Mouse (Mus musculus): ENCODE data around the gene Ntrk2.
A peak's percentile ranks its signal among the peaks of the same experiment; 100 is the strongest.

Ntrk2 gene

DNA sequence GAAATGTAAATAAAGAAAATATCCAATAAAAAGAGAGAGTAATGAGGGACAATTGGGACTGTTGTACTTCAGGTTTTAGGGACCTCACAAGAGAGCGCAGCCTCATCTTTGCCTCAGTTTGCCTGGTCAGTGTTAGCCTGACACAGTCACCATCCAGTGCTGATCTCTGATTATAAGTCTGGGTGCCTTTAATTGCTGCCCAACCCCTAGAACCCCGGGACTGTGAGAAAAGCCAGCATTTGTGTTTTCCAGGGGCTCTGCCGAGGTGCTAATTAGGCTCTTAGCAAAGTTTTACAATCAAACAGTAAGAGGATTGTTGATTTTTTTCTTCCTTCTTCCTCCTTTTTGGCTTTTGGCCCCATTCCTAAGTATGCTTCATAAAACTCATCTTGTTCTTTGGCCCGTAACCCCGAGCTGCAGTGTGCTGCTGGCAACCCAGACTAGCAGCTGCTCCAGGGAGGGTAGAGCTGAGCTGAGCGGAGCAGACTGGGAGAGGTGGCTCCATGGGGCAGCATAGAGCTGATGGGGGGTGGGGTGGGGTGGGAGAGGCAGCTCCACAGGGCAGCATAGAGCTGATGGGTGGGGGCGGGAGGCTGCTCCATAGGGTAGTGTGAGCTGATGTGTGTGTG is 34.5 kb downstream of the Ntrk2 start:
- no peak for DNase-seq (ENCODE audit: low read depth, low spot score)

DNA sequence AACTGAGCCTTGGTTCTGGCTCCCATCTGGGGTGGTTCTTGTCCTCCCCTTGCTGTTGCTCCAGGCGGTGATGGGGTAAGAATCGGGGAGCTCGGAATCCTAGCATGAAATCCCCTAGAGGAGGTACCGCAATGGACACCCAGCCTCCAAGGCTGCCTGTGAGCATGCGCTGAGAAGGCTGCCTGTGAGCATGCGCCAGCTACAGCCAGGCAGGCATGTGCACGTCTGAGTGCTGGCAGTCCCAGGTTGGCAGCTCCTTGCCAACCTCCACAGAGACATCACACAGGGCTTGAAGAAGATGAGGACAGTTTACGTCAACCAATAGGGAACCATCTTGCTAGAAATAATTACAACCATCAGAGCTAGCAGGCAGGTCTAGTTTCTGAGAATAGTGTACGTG is 37.5 kb downstream of the Ntrk2 start:
- no peak for DNase-seq (ENCODE audit: low read depth, low spot score)

DNA sequence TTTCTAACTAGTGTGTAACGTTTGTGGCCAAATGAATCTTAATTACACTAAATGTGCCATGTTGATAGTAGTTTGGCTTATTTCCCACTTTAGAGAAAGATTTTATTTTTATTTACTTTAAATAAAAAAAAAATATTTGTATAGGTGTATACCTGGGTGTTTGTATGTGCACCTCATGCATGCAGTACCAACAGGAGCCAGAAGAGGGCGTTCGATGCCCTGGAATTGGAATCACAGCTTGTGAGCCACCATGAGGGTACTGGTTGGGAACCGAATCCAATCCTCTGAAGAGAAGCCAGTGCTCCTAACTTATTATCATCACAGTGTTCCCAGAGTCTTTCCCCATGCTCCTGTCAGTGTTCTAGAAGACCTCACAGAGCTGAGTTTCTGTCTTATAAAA is 42.2 kb downstream of the Ntrk2 start:
- DNase-seq (ENCODE audit: low read depth, low spot score): peak; percentile 1

DNA sequence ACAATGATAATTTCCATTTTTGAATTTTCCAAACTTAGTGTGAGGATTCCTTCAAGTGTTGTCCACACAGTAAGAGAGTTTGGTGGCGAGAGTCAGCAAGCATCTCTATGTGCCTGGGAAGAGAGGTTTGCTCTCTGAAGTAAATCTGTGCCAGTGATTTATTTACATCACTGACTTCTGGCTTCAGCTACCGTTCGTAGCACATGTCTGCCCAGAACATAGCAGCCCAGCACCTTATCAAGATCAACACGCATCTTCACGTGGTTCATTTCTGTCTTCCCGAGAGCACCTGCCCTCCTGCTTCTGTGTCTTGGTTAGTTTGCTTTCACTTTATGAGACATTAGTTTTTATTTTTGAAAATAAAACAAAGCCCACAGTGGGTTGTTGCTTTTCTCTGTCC is 47.3 kb downstream of the Ntrk2 start:
- no peak for DNase-seq (ENCODE audit: low read depth, low spot score)

DNA sequence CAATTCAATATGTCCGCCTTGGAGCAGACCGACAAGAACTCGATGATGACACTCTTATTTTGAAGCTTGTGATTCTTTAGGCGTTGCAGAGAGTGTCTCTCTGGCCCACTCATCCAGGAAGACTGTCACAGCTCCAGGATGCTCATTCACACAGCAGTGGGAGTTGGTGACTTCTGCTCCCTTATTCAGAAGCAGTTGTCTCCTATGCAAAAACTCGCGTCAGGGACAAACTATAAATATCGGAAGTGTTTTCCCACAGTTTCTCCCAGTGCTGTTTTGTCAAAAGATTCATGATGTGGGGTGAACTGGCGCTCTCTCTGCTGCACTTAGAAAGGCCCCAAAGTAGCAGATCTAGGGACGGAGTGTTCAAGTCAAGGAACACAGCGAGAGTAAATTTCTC is 59.9 kb downstream of the Ntrk2 start:
- DNase-seq (ENCODE audit: low read depth, low spot score): no peak

DNA sequence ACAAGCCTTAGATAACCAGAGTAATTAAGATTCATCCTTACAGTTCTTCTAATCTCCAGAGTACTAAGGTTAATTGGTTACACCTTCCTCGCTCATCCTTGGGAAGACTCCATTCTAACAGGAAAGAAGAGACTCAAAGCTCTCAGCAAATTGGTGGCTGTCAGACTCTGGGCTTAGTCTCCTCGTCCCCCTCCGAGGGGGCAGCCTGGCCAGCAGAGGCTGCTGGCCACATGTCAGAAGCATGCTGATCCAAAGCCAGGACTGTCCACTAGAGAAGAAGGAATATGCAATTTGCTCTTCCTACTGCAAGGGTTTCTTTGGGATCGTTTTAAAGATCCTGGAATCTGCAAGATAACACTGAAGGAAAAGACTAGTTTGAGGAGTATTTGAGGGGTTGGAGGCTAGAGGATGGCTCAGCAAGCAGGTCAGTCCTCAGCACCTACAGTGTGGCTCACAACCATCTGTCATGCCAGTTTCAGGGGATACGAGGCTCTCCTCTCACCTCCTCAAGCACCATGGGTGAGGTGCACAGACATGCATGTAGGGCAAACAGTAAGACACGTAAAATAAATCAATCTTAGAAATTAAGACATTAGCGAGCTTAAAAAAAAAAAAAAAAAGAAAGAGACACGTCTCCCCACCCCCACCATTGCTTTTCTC is 60.5 kb downstream of the Ntrk2 start:
- no peak for DNase-seq (ENCODE audit: low read depth, low spot score)

DNA sequence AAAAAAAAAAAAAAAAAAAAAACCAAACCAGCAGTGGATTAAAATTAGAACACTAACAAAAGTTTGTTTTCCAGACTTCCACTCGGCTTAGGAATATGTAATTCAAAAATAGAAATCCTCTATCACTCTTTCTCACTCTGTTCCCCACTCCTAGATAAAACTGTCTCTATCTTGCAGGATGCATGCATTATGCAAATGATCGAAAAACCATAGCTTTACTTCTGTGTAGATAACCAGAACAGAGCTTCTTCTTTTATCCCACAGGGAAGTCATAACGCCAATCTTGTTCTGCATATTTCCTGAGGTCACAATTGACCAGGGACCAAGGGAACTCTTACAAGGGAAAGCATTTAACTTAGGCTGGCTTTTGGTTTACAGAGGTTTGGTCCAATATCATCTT is 76.1 kb downstream of the Ntrk2 start:
- no peak for DNase-seq (ENCODE audit: low read depth, low spot score)

DNA sequence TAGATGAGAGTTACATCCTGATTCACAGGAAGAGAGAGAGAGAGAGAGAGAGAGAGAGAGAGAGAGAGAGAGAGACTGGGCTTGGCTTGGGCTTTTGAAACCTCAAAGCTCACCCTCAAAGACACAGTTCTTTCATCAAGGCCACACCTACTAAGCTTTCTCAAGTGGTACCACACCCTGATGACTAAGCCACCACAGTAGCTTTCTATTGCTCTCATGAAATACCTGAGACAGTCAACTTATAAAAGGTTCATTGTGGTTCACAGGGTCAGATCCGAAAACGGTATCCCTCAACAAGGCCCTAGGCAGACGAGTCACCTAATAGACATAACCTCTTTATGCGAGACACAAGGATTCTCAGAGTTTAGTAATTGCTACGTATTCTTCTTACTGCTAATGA is 76.5 kb downstream of the Ntrk2 start:
- no peak for DNase-seq (ENCODE audit: low read depth, low spot score)

DNA sequence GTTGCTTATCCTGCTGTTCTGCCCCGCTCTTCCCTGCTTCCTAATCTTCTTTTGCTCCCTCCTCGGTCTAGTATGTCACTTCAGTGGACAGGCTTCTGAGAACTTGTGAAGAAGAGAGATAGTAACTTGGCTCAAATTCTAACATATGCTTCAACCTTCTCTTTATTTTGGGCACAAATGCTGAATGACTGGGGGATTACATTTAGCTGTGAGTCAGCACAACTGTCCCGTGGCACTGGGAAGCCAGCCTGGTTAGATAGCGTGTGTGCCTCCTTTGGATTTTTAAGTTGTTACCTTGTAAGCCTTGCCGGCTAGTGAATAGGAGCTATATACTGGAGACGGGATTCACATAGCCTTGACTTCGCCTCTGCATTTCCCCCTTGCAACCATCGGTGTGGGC is 79.7 kb downstream of the Ntrk2 start:
- no peak for DNase-seq (ENCODE audit: low read depth, low spot score)

DNA sequence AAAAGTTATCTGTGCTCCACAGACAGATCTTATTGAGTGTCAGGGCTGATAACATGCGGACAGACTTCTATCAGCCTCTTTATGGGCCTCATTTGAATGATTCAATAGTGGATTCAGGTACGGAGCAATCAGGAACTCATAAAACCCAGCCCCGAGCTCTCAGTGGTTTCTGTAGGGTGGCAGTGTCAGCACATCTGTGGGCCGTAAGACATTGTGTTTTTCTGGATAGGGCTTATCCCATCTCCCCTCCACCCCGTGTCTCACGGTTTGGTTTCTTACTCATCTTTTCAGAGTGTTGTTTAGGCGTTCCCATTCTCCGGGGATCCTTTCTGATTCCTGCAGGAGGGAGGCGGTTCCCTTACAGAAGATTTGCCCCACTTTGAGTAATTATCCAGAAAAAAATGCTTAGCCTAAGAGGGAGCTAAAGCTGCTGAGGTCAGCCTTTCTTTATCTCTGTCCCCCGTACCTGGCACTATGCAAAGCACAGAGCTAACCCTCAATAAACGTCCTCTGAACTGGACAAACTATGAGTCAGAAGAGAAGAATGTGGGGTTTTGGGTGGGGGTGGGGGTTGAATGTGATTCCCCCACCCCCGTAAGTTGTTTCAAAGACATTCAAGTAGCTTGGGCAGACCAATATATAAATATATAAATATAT is 90.0 kb downstream of the Ntrk2 start:
- no peak for DNase-seq (ENCODE audit: low read depth, low spot score)

DNA sequence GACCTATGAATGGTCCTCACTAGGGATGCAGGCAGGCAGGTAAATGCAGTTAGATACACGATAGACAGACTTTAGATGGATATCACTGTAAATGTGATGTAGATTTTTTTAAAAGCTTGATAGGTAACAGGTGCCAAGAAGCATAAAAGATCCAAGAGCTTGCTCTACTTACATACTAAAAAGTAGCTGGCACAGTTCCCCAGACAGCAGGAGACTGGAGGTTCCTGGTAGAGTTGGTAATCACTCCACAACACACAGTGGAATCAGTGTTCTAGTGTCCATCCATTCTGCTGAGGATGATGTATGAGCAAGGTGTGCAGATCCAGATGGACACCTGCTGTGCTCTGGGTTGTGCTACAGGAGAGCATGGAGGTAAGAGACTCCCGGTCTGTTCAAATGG is 93.0 kb downstream of the Ntrk2 start:
- DNase-seq (ENCODE audit: low read depth, low spot score): no peak

DNA sequence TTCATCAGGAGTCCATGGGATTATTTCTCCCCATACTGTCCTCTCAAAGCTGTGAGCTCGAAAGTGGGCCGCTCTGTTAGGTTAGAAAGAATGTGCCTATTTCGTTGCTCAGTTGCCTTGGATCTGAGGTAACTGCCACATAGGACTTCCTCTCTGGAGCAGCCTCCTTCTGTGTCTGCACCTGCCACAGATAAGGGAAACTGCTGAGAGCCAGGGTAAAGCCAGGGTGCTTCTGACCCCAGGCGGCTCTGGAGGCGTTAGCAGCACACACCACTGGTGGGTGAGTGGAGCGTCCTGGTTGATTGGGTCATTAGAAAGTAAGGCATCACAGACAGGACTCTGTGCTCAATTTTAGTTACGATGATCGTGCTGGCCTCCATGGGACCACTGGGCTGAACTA is 95.9 kb downstream of the Ntrk2 start:
- no peak for DNase-seq (ENCODE audit: low read depth, low spot score)

DNA sequence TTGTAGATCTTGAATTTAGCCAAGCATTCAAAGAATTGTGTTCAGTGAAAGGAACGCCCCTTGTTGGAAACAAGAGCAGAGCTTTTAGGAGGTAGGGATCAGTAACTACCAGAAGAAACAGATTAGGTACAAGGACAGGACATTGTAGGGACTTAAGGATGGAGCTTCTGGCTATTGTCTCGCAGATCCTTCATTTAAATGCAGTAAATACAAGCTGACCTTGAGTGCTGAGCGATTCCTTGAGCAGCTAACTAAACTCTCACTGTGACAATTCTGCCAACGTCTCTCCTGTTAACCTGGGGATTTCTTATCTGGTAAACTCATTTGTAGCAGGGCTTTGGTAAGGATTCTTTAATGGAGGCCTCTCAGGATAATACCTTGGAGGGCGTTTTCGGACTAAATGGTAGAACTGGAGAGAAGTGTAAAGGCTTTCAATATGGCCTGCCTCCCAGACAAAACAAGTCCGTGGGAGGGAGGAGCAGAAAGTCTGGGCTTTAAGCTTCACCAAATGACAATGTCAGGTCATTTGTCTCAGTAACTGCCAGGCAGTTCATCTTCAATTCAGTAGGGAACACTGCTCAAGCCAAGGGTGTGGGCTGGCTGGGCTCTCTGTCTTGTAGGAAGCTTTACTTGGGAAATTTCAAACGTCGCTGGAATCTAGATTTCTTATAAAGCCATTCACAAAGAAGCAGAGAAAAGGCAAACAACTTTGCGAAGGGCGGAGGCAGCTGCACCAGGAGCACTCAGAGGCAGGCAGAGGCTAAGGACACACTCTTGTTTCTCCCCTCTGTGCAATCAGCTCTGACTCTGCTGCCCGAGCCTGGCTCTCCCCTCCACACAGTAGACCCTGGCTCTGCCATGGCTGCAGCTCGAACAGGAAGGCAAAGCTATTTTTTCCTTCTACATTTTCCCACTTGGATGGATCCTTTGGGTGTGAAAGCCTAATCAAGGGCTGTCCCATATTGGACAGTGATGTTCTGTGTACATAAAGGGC is 98.7 kb downstream of the Ntrk2 start:
- DNase-seq (ENCODE audit: low read depth, low spot score): no peak

DNA sequence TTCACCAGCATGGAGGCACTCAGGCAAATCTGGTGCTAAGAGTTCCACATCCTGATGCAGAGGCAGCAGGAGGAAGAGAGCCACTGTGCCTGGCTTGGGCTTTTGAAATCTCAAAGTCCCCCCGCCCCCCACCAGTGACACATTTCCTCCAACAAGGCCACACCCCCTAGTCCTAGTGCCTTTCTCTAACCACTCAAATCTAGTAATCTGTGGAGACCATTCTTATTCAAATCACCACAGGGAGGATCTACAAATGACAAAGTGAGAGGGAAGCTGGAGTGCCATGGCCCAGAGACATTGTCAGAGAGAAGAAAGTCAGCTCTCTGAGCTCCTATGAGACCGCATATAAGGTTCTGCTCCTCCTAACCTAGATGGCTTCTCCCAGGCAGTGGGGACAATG is 105.6 kb downstream of the Ntrk2 start:
- no peak for DNase-seq (ENCODE audit: low read depth, low spot score)

DNA sequence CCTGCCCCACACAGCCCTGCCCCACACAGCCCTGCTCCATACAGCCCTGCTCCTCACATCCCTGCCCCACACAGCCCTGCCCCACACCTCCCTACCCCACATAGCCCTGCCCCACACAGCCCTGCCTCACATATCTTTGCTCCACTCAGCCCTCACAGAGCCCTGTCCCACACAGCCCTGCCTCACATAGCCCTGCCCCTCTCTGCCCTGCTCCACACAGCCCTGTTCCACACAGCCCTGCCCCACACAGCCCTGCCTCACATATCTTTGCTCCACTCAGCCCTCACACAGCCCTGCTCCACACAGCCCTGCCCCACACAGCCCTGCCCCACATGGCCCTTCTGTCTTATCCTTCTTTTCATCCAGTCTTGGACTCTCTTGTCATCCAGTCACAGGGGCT is 106.2 kb downstream of the Ntrk2 start:
- no peak for DNase-seq (ENCODE audit: low read depth, low spot score)

DNA sequence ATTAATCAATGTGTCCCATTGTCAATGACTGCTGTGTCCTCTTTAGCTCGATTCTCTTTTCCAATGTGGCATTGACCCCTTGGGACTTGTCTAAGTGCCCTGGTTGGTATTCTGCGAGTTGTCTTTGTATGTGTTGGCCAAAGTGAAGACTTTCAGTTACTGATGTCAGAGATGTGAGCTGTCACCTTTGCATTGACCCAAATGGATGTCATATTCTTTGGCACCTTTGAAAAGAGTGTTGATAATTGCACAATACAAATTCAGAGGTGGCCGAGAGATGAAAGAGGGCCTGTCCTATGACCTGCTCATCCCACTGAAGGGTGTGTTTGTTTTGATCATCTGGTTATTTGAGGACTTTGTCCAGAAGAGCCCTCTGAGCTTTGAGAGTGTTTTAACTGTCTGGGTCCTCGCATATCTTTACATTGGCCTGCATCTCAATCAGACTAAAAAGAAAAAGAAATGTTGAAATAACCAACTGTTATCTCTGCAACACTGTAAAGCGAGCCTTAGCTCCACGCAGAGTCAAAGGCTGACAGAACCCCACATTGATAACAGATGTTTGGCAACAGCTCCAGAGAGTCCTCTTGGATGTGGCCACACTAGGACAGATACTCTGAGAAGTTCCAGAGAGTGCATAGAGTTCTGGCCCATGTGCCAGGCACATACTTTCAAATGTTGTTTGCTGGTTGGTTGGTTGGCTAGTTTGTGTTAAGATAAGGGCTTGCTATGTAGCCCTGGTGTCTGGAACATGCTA is 107.9 kb downstream of the Ntrk2 start:
- DNase-seq (ENCODE audit: low read depth, low spot score): no peak

DNA sequence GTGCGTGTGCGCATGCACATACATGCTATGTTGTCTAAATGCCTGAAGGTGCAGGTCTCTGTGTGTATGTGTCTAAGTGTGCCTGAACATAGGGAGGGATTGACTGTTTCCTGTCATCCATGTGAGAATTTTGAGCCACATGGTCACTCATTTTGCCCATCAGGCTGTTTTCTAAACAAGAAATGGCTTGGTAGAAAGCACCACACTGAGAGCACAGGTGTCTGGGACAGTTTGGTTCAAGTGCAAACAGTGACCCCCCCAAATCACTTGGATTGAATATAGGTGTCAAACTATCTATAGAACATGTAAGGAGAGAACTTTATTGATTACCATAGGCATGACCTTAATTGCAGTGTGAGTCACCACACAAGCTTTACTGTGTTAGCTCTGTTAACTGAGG is 110.0 kb downstream of the Ntrk2 start:
- DNase-seq (ENCODE audit: low read depth, low spot score): no peak

DNA sequence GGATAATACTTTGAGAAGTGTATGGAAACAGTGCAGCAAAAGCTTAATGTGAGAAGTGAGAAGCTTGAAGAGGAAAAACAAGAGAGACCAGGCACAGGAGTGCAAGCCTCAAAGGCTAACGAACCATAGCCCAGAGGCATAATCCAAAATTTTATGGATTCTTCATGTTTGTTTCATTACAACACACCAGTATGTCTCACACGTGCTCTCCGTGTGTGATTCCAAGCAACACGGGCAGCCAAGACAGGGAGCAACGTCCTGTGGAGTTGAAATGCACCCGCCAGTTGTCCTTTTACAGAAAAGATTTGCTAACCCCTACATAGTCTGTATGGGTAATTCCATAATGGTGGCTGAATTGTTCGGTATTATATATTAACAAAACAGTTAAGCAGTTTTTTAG is 113.9 kb downstream of the Ntrk2 start:
- no peak for DNase-seq (ENCODE audit: low read depth, low spot score)

DNA sequence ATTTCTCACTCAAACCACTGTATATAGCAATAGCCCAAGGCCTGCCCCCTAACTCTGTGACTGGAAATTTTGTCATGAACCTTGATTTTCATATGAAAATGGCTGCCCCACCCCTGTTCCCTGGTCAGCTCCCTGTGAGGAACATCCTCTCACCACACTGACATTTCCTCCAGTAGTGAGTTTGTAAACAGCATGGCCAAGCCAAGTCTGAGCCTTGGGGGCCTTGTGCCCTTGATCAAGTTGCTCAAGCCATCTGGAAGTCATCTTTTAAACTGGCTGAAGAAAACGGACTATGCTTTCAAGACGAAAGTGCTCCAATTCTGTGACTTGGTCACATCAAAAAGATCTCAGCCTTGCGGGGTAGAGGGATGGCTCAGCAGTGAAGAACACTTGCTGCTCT is 114.9 kb downstream of the Ntrk2 start:
- no peak for DNase-seq (ENCODE audit: low read depth, low spot score)

DNA sequence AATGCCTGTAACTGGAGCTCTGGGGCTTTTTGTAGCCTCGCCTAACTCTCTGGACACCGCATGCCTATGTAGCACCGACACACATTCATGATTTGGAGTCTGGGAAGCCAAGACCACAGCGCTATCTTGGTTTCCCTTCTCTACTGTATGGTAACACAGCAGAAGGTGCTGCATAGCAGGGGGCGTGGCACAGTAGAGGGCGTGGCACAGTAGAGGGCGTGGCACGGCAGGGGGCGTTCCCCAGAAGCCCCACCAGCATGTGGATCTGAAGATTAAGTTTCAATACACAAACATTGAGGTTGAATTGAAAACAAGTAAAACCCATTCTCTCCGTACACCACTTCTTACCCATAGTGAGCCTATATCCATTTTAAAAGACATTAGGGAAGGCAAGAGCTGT is 115.3 kb downstream of the Ntrk2 start:
- DNase-seq (ENCODE audit: low read depth, low spot score): no peak

DNA sequence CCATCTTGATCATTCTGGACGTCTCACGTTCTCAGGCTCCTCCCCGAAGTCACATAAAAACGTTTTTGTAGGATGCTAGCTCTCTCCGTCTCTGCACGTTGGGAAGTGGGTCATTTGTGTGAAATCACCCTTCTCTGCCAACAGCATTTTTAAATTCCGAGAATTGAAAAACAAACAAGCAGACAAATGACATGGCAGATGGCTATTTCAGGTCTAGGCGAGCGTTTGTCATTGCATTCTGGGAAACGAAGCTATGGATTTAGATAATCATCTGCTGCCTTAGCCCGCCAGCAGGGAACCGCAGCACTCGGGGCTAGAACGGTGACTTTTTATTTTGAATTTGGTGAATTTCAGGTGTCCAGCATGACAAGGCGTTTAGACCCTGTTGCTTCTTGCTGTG is 115.8 kb downstream of the Ntrk2 start:
- no peak for DNase-seq (ENCODE audit: low read depth, low spot score)

Measured in CD4-positive, CD25-positive, alpha-beta regulatory T cell, adult 2 months (primary cell).